Mouse (Mus musculus): Measurements from ENCODE around the gene Ankrd33b. TPM values are rescaled to one million over a fixed set of nuclear protein-coding genes. Genes with fewer than 3 reads are reported as not detected.

Gene Ankrd33b
- polyA plus RNA-seq, 1 experiment: 3.7 TPM

DNA sequence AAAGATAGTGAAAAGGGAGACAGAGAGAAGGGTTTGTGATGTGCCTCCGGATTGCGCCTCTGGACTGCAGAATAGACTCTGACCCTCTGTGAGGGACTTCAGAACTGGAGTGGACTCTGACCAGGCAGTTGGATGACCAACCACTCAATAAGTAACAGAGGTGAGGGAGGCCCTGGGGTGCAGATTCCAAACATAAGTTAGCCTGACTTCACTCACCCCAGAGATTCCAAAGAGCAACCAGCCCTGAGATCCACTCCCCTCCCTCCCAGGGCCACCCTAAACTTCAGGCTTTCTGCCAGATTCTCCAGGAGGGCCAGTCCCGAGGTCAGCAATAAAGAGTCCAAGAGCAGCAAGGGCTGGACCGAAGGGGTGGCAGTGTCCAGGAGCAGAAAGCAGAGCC lies 40.0 kb upstream of the Ankrd33b start:
- TF ChIP-seq POLR2A (IDR thresholded peaks at IDR 0.05; ENCODE audit: low read depth, low read length) (no peak), CTCF (IDR thresholded peaks at IDR 0.05; ENCODE audit: extremely low read depth, insufficient read depth, insufficient read length, insufficient replicate concordance) (no peak)
- Histone ChIP-seq H3K27me3 (ENCODE audit: control insufficient read depth, insufficient read depth, low read length) (no peaks in the 10 kb centered on the region), H3K4me3 (ENCODE audit: extremely low read depth, insufficient read depth, insufficient read length) (no peak overlapping the region), H3K4me1 (ENCODE audit: control insufficient read depth, insufficient read depth, insufficient read length) (no peaks in the 10 kb centered on the region; the same call in 1 of the 2 replicates), H3K27ac (ENCODE audit: insufficient read depth, low read length) (no peak overlapping the region), H3K36me3 (ENCODE audit: control insufficient read depth, insufficient read depth, low read length) (no peaks in the 10 kb centered on the region)
- no peak for DNase-seq (ENCODE audit: low read depth in 1 of 2, low spot score in 2 of 2)
- 85% methylated on average over 4 of the region's 4 CpGs for WGBS

DNA sequence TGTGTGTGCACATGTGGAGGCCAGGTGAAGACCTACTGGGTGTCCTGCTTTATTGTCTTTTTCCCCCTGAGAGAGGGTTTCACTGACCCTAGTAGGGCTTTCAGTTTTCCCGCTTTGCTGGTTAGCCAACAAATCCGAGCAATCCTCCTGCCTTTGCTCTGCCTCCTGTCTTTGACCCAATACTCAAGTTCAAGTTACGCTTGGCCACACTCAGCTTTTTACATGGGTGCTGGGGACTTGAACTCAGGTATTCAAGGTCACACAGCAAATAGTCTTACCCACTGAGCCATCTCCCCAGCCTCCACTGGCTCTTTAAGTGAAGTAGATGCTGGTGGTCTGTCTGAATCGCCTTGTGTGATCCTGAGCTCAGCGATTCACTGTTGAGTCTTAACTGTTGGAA lies 39.4 kb upstream of the Ankrd33b start:
- Histone ChIP-seq H3K36me3 (ENCODE audit: control insufficient read depth, insufficient read depth, low read length) (no peaks in the 10 kb centered on the region), H3K27ac (ENCODE audit: insufficient read depth, low read length) (no peak overlapping the region), H3K4me3 (ENCODE audit: extremely low read depth, insufficient read depth, insufficient read length) (no peak overlapping the region), H3K27me3 (ENCODE audit: control insufficient read depth, insufficient read depth, low read length) (no peaks in the 10 kb centered on the region), H3K4me1 (ENCODE audit: control insufficient read depth, insufficient read depth, insufficient read length) (no peaks in the 10 kb centered on the region; the same call in 1 of the 2 replicates)
- no peak for DNase-seq (ENCODE audit: low read depth in 1 of 2, low spot score in 2 of 2)
- TF ChIP-seq CTCF (IDR thresholded peaks at IDR 0.05; ENCODE audit: extremely low read depth, insufficient read depth, insufficient read length, insufficient replicate concordance): no peak
- no peak for TF ChIP-seq POLR2A (IDR thresholded peaks at IDR 0.05; ENCODE audit: low read depth, low read length)
- 91% methylated on average over 5 of the region's 5 CpGs for WGBS

DNA sequence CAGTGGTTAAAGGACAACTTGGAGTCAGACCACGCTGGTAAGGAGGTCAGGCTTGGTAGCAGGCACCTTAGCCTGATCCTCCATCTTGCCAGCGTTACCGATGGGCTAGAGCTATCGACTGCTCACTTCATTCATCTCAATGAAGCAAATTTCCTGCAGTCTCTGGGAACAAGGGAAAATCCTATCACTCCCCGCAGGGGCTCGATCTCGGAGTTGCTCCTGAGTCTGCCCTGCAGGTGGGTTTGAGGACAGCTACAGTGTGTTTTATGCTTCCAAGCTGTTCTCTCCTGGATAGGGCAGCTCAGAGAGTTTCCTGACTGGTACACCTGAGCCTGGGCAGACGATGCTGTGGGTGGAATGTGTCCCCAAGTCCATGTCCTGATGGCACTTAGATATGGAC lies 36.8 kb upstream of the Ankrd33b start:
- DNase-seq (ENCODE audit: low read depth in 1 of 2, low spot score in 2 of 2): no peak
- Histone ChIP-seq H3K27ac (ENCODE audit: insufficient read depth, low read length) (no peak overlapping the region), H3K4me3 (ENCODE audit: extremely low read depth, insufficient read depth, insufficient read length) (no peak overlapping the region), H3K36me3 (ENCODE audit: control insufficient read depth, insufficient read depth, low read length) (no peaks in the 10 kb centered on the region), H3K27me3 (ENCODE audit: control insufficient read depth, insufficient read depth, low read length) (no peaks in the 10 kb centered on the region), H3K4me1 (ENCODE audit: control insufficient read depth, insufficient read depth, insufficient read length) (no peaks in the 10 kb centered on the region)
- WGBS: 95% methylated on average over 8 of the region's 8 CpGs
- TF ChIP-seq POLR2A (IDR thresholded peaks at IDR 0.05; ENCODE audit: low read depth, low read length) (no peak), CTCF (IDR thresholded peaks at IDR 0.05; ENCODE audit: extremely low read depth, insufficient read depth, insufficient read length, insufficient replicate concordance) (no peak)

DNA sequence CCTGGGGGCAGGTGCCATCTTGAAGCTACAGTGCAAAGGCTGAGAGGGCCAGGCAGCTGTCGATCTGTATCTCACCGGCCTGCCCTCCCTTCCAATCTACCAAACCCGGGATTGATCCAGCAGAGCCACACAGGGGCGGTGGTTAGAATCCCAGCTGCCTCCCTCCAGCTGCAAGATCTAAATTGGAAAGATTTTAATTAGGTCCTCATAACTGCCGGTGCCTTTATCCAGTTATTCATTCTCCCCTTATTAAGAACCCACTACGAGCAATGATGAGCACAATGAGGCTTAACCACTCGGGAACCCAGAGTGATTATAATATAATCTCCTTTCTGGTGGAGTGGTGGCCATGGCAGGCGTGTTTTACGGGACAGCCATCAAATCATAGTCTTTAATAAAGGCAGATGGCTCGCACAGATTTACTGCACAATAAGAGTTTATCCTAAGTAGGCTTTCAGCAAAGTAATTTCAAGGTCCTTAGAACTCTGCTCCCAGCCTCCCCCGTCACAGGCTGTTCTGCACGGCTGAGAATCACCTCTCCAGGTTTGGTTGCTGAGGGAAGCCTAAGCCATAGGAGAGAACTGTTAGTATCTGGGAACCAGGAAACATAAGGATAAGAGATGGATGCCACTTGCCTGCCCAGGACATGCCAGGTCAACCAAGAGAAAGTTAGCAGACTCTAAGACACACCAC lies 34.8 kb upstream of the Ankrd33b start:
- no peak for DNase-seq (ENCODE audit: low read depth in 1 of 2, low spot score in 2 of 2)
- TF ChIP-seq CTCF (IDR thresholded peaks at IDR 0.05; ENCODE audit: extremely low read depth, insufficient read depth, insufficient read length, insufficient replicate concordance) (no peak), POLR2A (IDR thresholded peaks at IDR 0.05; ENCODE audit: low read depth, low read length) (no peak)
- Histone ChIP-seq H3K4me3 (ENCODE audit: extremely low read depth, insufficient read depth, insufficient read length) (no peak overlapping the region), H3K27me3 (ENCODE audit: control insufficient read depth, insufficient read depth, low read length) (no peaks in the 10 kb centered on the region), H3K4me1 (ENCODE audit: control insufficient read depth, insufficient read depth, insufficient read length) (no peaks in the 10 kb centered on the region), H3K36me3 (ENCODE audit: control insufficient read depth, insufficient read depth, low read length) (no peaks in the 10 kb centered on the region), H3K27ac (ENCODE audit: insufficient read depth, low read length) (no peak overlapping the region)
- WGBS: 88% methylated on average over 12 of the region's 12 CpGs

DNA sequence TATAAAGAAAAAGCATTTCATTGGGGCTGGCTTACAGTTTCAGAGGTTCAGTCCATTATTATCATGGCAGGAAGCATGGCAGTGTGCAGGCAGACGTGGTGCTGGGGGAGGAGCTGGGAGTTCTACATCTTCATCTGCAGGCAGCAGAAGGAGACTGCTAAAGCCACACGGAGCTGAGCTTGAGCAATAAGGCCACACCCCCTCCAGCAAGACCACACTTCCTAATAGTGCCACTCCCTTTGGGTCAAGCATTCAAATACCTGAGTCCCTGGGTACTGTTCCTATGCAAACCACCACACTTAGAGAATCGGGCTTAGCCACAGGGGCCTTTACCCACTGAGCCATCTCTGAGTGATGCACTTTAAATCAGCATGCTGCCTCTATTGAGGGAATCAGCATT lies 33.4 kb upstream of the Ankrd33b start:
- no peak for DNase-seq (ENCODE audit: low read depth in 1 of 2, low spot score in 2 of 2)
- no peaks in the 10 kb centered on the region for H3K4me1 ChIP-seq (ENCODE audit: control insufficient read depth, insufficient read depth, insufficient read length)
- TF ChIP-seq POLR2A (IDR thresholded peaks at IDR 0.05; ENCODE audit: low read depth, low read length) (no peak), CTCF (IDR thresholded peaks at IDR 0.05; ENCODE audit: extremely low read depth, insufficient read depth, insufficient read length, insufficient replicate concordance) (no peak)
- no peak overlapping the region for H3K4me3 ChIP-seq (ENCODE audit: extremely low read depth, insufficient read depth, insufficient read length)
- 60% methylated on average over 3 of the region's 3 CpGs for WGBS
- no peaks in the 10 kb centered on the region for H3K36me3 ChIP-seq (ENCODE audit: control insufficient read depth, insufficient read depth, low read length)
- H3K27ac ChIP-seq (ENCODE audit: insufficient read depth, low read length): no peak overlapping the region
- H3K27me3 ChIP-seq (ENCODE audit: control insufficient read depth, insufficient read depth, low read length): no peaks in the 10 kb centered on the region

DNA sequence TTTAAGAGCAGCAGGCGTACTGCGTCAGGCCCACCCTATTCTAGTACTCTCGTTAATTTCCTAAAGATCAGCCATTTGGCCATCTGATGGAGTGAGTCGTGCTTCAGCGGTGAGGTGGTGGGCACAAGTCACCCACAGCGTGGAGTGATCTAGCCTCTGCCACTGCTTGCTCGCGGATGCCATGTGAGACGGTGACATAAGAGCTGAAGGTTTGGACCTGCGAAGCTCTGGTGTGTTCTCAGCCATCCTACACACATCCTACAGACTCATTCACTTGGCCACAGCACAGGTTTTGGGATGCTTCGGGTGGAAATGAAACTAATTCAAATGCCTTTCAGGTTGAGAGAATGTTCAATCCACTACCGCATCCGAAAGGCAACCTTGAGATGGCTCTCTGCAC lies 31.2 kb upstream of the Ankrd33b start:
- Histone ChIP-seq H3K27ac (ENCODE audit: insufficient read depth, low read length) (no peak overlapping the region), H3K4me3 (ENCODE audit: extremely low read depth, insufficient read depth, insufficient read length) (no peak overlapping the region), H3K36me3 (ENCODE audit: control insufficient read depth, insufficient read depth, low read length) (no peaks in the 10 kb centered on the region), H3K27me3 (ENCODE audit: control insufficient read depth, insufficient read depth, low read length) (no peaks in the 10 kb centered on the region), H3K4me1 (ENCODE audit: control insufficient read depth, insufficient read depth, insufficient read length) (no peaks in the 10 kb centered on the region)
- WGBS: 95% methylated on average over 13 of the region's 13 CpGs
- TF ChIP-seq POLR2A (IDR thresholded peaks at IDR 0.05; ENCODE audit: low read depth, low read length) (no peak), CTCF (IDR thresholded peaks at IDR 0.05; ENCODE audit: extremely low read depth, insufficient read depth, insufficient read length, insufficient replicate concordance) (no peak)
- no peak for DNase-seq (ENCODE audit: low read depth in 1 of 2, low spot score in 2 of 2)

DNA sequence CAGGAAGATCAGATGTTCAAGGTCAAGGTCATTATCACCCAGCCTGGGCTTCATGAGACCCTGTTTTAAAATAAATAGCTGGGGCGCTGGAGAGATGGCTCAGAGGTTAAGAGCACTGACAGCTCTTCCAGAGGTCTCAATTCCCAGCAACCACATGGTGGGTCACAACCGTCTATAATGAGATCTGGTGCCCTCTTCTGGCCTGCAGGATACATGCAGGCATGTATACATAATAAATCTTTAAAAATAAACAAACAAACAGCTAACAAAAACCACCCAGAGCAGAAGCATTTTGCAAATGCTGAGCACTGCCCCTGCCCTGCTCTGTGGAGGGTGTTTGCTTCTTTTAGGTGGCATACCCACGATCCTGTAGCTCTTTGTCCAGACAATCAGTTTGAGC lies 29.9 kb upstream of the Ankrd33b start:
- H3K27ac ChIP-seq (ENCODE audit: insufficient read depth, low read length): no peak overlapping the region
- TF ChIP-seq CTCF (IDR thresholded peaks at IDR 0.05; ENCODE audit: extremely low read depth, insufficient read depth, insufficient read length, insufficient replicate concordance): no peak
- 85% methylated on average over 3 of the region's 3 CpGs for WGBS

More for the DNA sequence above, 29.9 kb upstream of the Ankrd33b start:
- Histone ChIP-seq H3K4me1 (ENCODE audit: control insufficient read depth, insufficient read depth, insufficient read length) (no peaks in the 10 kb centered on the region), H3K27me3 (ENCODE audit: control insufficient read depth, insufficient read depth, low read length) (no peaks in the 10 kb centered on the region), H3K4me3 (ENCODE audit: extremely low read depth, insufficient read depth, insufficient read length) (no peak overlapping the region), H3K36me3 (ENCODE audit: control insufficient read depth, insufficient read depth, low read length) (no peaks in the 10 kb centered on the region)
- no peak for DNase-seq (ENCODE audit: low read depth in 1 of 2, low spot score in 2 of 2)
